Mouse (Mus musculus) embryonic facial prominence, embryonic 13.5 days (tissue): ENCODE measurements around the gene Stoml3. TPM values are rescaled to one million over a fixed set of nuclear protein-coding genes. Genes with fewer than 3 reads are reported as not detected.

Source experiments
- ATAC-seq: fragments of 200-750 bp; cut with Nextera tagmentation; 2 replicates; pipeline ENCODE4 v1.8.0; 2017; ENCODE audit warnings: low read depth; ENCODE audit not compliant: insufficient number of reproducible peaks, insufficient read depth, low FRiP score, low TSS enrichment
- H3K27ac ChIP-seq: fragments of 300-500 bp; sonication (generic); 2 replicates; pipeline ENCODE4 v1.5.1; 2015; ENCODE audit warnings: moderate library complexity, mild to moderate bottlenecking, inconsistent platforms
- H3K27me3 ChIP-seq: fragments of 300-500 bp; sonication (generic); 2 replicates; pipeline ENCODE4 v1.6.1; 2015; ENCODE audit warnings: mild to moderate bottlenecking, inconsistent platforms
- H3K36me3 ChIP-seq: fragments of 300-500 bp; sonication (generic); 2 replicates; pipeline ENCODE4 v1.6.1; 2015; ENCODE audit warnings: mild to moderate bottlenecking, inconsistent platforms
- H3K4me1 ChIP-seq: fragments of 300-500 bp; sonication (generic); 2 replicates; pipeline ENCODE4 v1.6.1; 2015; ENCODE audit warnings: inconsistent platforms
- H3K4me2 ChIP-seq: fragments of 300-500 bp; sonication (generic); 2 replicates; pipeline ENCODE4 v1.6.1; 2015; ENCODE audit warnings: moderate library complexity, mild to moderate bottlenecking, inconsistent platforms
- H3K4me3 ChIP-seq: fragments of 300-500 bp; sonication (generic); 2 replicates; pipeline ENCODE4 v1.5.1; 2015; ENCODE audit warnings: mild to moderate bottlenecking, inconsistent platforms
- H3K9ac ChIP-seq: fragments of 300-500 bp; sonication (generic); 2 replicates; pipeline ENCODE4 v1.6.1; 2015; ENCODE audit warnings: mild to moderate bottlenecking, inconsistent platforms
- H3K9me3 ChIP-seq: fragments of 300-500 bp; sonication (generic); 2 replicates; pipeline ENCODE4 v1.6.1; 2016; ENCODE audit warnings: inconsistent platforms
- WGBS: fragments of 180-500 bp; shearing (Covaris S2); methylation state at CpG from one replicate; pipeline ENCODE4 v1.1.7; 2015; ENCODE audit warnings: mixed read lengths; 5-methylcytosine and 5-hydroxymethylcytosine counted together
- polyA plus RNA-seq: library from polyadenylated mRNA; unstranded; fragments of >200 nt; fragmentation: Nextera tagmentation; extraction: Ambion mirVana; gene quantifications from 2 replicates; pipeline ENCODE4 v1.2.1, GENCODE M21; 2015

Gene Stoml3
- polyA plus RNA-seq, 1 experiment from 2014 or later, result not detected

DNA sequence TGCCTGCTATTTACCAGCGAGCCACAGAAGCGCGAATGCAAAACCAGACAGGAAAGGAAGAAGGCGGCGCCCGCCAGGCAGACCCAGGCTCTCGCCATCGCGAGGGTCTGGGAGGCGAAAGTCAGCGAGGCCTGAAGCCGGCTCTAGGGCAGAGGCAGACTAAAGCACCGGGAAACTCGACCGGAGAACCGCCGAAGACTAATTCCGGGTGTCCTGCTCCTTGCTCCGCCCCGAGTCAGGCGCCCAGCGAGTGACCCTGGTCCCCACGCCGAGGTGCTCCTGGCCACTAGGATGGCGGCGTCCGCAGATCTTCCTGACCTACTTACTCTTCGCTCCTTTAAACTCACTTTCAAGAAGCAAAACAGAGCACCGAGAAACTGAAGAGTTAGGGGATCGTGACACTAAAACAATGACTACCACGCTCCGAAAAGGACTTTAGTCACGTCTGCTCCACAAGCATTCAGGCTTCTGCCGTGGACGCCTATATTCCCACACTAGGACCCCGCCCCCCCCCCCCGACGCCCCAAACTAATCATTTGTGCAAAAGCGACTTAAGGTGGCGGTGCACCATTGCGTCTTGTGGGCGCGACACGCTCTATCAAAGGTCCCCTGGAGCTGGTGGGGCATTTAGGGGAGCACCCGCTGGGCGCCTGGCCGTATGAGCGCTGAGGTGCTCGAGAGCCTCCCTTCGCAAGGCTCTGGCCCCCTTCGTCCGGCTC, 25.2 kb upstream of the Stoml3 start, which contains the start of the genes Nhlrc3 and Proser1:
Gene Nhlrc3 (minus strand): TSS at position 287 of the 719 bp plus-strand sequence.
Gene Proser1 (plus strand): TSS at position 621 of the 719 bp plus-strand sequence.
- ATAC-seq, result peak; percentile 95
- Histone ChIP-seq H3K4me3 (peak within 1 kb of the TSS; percentile 85), H3K27me3 (no peaks in the 10 kb centered on the region), H3K4me1 (peaks cover 31% of the 10 kb centered on the region), H3K4me2 (peak within 1 kb of the TSS; percentile 80), H3K9me3 (no peaks in the 10 kb centered on the region), H3K27ac (peak within 1 kb of the TSS; percentile 89), H3K9ac (peak within 1 kb of the TSS; percentile 94), H3K36me3 (peaks cover 19% of the 10 kb centered on the region)
- WGBS, result under 1% methylated on average over 52 of the region's 52 CpGs

DNA sequence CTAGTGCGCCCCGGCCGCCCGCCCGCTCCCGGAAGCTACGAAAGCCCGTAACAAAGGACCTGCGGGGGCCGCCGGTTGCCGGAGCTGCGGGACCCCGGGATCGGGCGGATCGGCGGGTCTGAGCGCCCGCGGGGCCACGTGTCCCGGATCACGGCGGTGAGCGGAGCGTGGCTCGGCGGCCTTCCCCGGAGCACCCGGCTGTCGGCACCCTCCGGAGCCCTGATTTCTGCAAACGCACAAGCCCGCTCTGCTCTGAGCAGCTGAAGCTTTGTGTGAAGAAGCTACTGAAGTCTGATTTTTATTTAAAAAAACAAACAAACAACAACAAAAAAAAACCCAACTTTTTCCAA, 24.7 kb upstream of the Stoml3 start:
- Histone ChIP-seq H3K4me3 (peak overlapping the region; percentile 85), H3K36me3 (peaks cover 17% of the 10 kb centered on the region), H3K27me3 (no peaks in the 10 kb centered on the region), H3K9ac (peak overlapping the region; percentile 94), H3K4me1 (peaks cover 31% of the 10 kb centered on the region), H3K27ac (peak overlapping the region; percentile 89), H3K4me2 (peak overlapping the region; percentile 80), H3K9me3 (no peaks in the 10 kb centered on the region)
- 1% methylated on average over 35 of the region's 35 CpGs for WGBS
- peak; percentile 52 for ATAC-seq

DNA sequence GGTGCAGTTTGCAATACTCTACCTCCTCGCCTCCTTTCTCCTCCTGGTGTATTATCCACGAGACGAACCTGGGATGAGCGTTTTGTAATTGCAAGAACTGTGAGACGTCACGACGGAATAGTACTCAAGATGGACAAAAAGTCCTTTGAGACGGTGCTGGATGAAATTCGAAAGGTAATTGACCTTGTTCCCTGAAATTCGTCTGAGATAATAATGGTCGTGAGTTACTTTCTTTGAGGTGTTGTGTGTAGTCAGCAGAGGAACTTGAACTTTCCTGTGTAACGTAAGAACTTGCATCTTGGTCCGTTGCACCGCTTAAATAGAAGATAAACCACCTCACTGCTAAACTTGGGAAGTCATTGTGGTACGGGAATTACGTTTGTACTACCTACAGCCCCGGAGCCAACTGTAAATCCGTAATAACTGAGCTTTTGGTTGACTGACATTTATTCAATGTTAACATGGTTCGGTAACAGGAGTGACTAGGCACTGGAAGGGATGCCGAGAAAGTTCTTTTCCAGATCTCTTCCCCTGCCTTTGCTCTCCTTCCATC, 24.2 kb upstream of the Stoml3 start:
- peak overlapping the region; percentile 80 for H3K4me2 ChIP-seq
- no peak for ATAC-seq
- no peaks in the 10 kb centered on the region for H3K9me3 ChIP-seq
- peaks cover 31% of the 10 kb centered on the region for H3K4me1 ChIP-seq
- peak overlapping the region; percentile 94 for H3K9ac ChIP-seq
- peak overlapping the region; percentile 89; the same call in 1 of the 2 replicates for H3K27ac ChIP-seq
- under 1% methylated on average over 20 of the region's 20 CpGs for WGBS
- H3K27me3 ChIP-seq, result no peaks in the 10 kb centered on the region
- H3K36me3 ChIP-seq, result peaks cover 21% of the 10 kb centered on the region
- peak overlapping the region; percentile 85 for H3K4me3 ChIP-seq

DNA sequence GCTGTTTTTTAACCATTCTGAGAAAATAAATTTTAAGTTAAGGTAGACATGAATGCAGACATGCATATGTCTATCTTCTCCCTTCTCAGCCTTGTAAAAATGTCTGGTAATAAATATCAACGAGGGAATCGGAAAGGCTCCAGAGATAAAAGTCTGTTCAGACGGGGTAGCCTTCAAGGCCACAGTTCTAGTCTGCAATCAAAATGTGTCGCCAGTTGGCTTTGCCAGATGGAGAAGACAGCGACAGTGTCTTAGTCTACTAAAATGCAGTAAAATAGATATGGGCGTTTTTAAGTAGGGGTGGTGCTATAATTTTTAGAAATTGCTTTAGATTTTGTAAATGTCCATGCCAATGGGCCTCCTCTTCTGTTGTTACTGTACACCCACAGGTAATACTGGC, 23.1 kb upstream of the Stoml3 start:
- Histone ChIP-seq H3K4me1 (peaks cover 31% of the 10 kb centered on the region), H3K9me3 (no peaks in the 10 kb centered on the region), H3K9ac (peak overlapping the region; percentile 58), H3K4me2 (peak overlapping the region; percentile 80), H3K4me3 (peak overlapping the region; percentile 85), H3K27me3 (no peaks in the 10 kb centered on the region), H3K27ac (no peak overlapping the region), H3K36me3 (peaks cover 25% of the 10 kb centered on the region)
- WGBS, result 54% methylated on average over 6 of the region's 6 CpGs
- no peak for ATAC-seq

DNA sequence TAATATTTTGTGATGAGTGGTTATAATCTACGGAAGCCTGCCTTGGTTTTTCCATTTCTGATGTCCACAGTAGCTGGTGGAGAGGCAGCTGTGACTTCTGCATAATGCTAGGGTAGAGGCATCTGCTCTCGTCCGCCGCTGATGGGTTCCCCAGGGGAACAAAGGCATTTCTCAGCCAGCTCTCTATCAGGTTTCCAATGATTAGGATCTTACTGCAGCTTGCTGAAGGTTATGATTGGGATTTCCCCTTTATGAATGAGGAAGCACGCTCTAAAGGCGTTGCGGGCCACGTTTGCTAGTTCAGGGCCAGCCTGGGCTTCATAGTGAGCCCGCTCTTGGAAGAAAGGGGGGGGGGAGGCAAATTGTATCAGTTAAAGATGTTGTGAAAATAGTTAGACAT, 22.0 kb upstream of the Stoml3 start:
- Histone ChIP-seq H3K27ac (no peak overlapping the region), H3K4me1 (peaks cover 31% of the 10 kb centered on the region), H3K36me3 (peaks cover 27% of the 10 kb centered on the region), H3K9ac (0 out of 2 replicates have a peak overlapping the region, but pooled peaks have one; percentile 7), H3K4me2 (peak overlapping the region; percentile 80), H3K9me3 (no peaks in the 10 kb centered on the region), H3K27me3 (no peaks in the 10 kb centered on the region), H3K4me3 (no peak overlapping the region)
- 49% methylated on average over 9 of the region's 9 CpGs for WGBS
- no peak for ATAC-seq

DNA sequence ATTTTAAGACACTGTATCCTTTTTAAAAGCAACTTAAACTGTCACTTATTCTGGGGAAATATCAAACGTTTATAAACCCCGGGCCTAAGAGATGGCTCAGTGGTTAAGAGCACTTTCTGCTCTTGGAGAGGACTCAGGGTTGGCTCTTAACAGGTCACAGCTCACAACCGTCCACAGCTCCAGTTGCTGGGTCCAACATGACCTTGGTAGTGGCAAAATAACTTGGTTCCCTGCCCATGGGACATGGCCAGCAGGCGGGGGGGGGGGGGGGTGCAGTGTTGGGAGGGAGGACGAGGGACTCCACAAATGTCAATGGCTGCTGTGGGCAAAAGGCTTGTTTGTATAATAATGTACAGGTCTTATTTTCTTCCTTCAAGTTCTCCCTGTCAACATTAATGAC, 21.1 kb upstream of the Stoml3 start:
- no peaks in the 10 kb centered on the region for H3K27me3 ChIP-seq
- H3K9me3 ChIP-seq, result no peaks in the 10 kb centered on the region
- WGBS, result 87% methylated on average over 5 of the region's 5 CpGs
- H3K27ac ChIP-seq, result no peak overlapping the region
- H3K4me3 ChIP-seq, result no peak overlapping the region
- H3K4me1 ChIP-seq, result peaks cover 27% of the 10 kb centered on the region
- ATAC-seq, result no peak
- no peak overlapping the region for H3K4me2 ChIP-seq
- H3K36me3 ChIP-seq, result peaks cover 35% of the 10 kb centered on the region
- no peak overlapping the region for H3K9ac ChIP-seq

DNA sequence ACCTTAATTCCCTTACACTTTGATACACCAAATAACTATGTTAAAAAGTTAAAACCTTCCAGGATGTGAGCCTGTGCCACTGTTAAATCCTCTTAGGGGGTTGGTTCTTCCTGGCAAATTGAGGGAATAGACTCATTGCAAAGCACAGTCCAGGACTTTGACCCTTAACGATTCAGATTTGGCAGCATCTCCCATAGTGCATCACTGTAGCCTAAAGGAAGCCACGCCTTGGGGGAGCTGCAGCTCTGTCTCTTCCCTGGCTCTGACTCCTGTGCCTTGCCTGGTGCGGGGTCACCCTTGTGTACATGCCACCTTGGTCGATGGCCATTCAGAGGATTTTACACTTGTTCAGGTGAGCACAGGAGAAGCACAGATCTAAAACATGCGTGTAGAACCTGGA, 18.8 kb upstream of the Stoml3 start:
- Histone ChIP-seq H3K9me3 (no peaks in the 10 kb centered on the region), H3K4me2 (no peak overlapping the region), H3K4me3 (no peak overlapping the region), H3K36me3 (peaks cover 58% of the 10 kb centered on the region), H3K9ac (no peak overlapping the region), H3K27me3 (no peaks in the 10 kb centered on the region), H3K4me1 (peaks cover 26% of the 10 kb centered on the region), H3K27ac (no peak overlapping the region)
- ATAC-seq, result no peak
- whole genome bisulfite sequencing, result 88% methylated on average over 5 of the region's 5 CpGs

DNA sequence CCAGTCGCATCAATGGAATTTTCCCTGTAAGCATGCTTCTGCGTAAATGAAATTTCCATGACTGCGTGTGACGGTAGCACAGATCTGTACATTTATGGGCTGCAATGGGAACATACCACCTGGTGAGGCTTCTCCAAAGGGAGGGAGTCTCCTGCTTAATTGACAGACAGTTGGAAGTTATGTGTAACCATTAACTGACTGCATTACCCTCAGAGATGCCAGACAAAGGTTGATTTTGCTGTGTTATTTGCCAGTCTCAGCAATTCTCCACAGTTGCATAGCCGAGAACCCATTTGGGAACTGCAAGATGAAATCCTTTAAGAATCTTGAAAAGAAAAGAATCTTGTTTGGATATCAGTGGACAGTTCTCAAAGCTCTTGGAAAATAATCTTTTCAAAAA, 16.4 kb upstream of the Stoml3 start:
- Histone ChIP-seq H3K27ac (no peak overlapping the region), H3K4me1 (peaks cover 4% of the 10 kb centered on the region; the same call in 1 of the 2 replicates), H3K4me3 (no peak overlapping the region), H3K36me3 (peaks cover 78% of the 10 kb centered on the region), H3K9ac (no peak overlapping the region), H3K27me3 (no peaks in the 10 kb centered on the region), H3K9me3 (no peaks in the 10 kb centered on the region), H3K4me2 (no peak overlapping the region)
- WGBS, result 93% methylated on average over 5 of the region's 5 CpGs
- ATAC-seq, result no peak

DNA sequence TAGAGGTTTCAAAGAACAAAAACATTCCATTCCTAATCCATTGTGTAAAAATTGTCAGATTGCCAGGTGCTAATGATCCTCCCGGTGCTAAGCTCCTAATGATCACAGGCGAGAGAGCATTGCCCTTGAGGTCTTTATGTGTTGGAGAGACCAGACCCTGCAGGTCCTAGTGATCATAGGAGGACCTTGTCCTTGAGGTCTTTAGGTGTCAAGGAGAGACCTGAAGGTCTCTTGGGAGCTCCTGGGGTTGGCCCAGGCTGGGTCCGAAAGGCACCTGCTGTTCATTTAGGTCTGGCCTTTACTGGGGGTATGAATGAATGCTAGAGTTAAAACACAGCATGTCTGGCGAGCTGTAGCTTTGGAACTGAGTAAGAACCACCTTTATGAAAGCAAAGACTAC, 14.3 kb upstream of the Stoml3 start:
- no peak overlapping the region for H3K4me3 ChIP-seq
- H3K9ac ChIP-seq, result no peak overlapping the region
- peaks cover 94% of the 10 kb centered on the region for H3K36me3 ChIP-seq
- H3K27ac ChIP-seq, result no peak overlapping the region
- H3K9me3 ChIP-seq, result no peaks in the 10 kb centered on the region
- H3K4me1 ChIP-seq, result no peaks in the 10 kb centered on the region
- H3K27me3 ChIP-seq, result no peaks in the 10 kb centered on the region
- H3K4me2 ChIP-seq, result no peak overlapping the region
- ATAC-seq, result no peak
- WGBS, result 74% methylated on average over 4 of the region's 4 CpGs

DNA sequence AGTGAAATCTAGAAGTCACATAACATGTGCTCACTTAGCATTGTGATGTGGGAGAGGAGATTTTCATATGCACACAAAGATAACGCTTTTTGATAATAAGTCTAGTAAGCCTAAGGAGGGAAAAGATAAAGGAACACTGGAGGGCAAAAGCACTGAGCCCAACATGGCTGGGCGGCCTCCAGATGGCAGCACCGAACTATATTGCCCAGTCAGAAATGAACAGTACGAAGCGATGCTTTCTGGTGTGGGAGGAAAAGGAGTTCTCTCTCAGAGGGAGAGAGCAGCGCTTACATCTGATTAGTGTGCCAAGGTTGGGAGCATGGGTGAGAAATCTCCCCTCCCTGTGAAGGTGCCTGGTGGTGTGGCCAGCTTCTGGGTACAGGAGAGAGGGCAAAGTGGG, 12.6 kb upstream of the Stoml3 start:
- 71% methylated on average over 6 of the region's 6 CpGs for WGBS
- H3K9me3 ChIP-seq, result no peaks in the 10 kb centered on the region
- no peak overlapping the region for H3K27ac ChIP-seq
- ATAC-seq, result no peak
- H3K9ac ChIP-seq, result no peak overlapping the region
- H3K27me3 ChIP-seq, result no peaks in the 10 kb centered on the region
- H3K4me3 ChIP-seq, result no peak overlapping the region
- peaks cover 93% of the 10 kb centered on the region for H3K36me3 ChIP-seq
- no peak overlapping the region for H3K4me2 ChIP-seq
- no peaks in the 10 kb centered on the region for H3K4me1 ChIP-seq

DNA sequence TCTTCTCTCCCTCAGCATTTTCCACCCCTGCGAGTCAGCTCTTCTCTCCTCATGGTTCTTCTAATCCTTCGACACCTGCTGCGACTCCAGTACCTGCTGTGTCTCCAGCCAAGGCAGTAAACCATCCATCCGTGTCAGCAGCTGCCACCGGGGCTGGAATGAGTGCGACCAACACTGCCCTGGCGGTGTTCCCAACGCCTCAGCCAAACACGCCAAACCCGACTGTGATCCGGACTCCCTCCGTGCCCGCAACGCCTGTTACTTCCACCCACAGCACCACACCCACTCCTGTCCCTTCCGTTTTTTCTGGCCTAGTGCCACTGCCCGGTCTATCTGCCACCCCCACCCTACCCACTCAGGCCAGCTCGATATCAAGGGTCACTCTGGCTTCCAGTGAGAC, 11.0 kb upstream of the Stoml3 start:
- H3K9ac ChIP-seq, result no peak overlapping the region
- no peaks in the 10 kb centered on the region for H3K27me3 ChIP-seq
- H3K36me3 ChIP-seq, result peaks cover 91% of the 10 kb centered on the region
- H3K9me3 ChIP-seq, result no peaks in the 10 kb centered on the region
- ATAC-seq, result no peak
- no peak overlapping the region for H3K27ac ChIP-seq
- no peak overlapping the region for H3K4me3 ChIP-seq
- WGBS, result 89% methylated on average over 17 of the region's 17 CpGs
- H3K4me1 ChIP-seq, result no peaks in the 10 kb centered on the region
- no peak overlapping the region for H3K4me2 ChIP-seq

DNA sequence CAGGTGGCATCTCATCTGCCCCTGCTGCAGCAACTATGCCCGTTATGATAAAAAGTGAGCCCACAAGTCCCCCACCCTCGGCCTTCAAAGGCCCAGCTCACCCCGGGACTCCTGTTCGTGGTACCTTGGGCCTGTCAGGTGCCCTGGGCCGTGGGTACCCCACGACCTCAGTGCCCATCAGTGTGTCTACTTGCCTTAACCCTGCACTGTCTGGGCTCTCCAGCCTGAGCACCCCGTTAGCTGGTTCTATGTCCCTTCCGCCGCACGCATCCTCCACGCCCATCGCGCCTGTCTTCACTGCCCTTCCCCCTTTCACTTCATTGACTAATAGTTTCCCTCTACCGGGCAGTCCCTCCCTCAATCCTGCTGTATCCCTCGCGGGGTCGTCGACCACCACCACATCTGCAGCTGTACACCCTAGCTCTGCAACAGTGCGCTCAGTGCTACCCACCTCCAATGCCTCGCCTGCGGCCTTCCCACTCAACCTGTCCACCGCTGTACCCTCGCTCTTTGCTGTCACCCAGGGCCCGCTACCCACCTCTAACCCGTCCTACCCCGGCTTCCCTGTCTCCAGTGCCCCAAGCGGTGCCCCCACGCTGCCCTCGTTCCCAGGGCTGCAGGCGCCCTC, 9.9 kb upstream of the Stoml3 start:
- no peak overlapping the region for H3K4me2 ChIP-seq
- no peaks in the 10 kb centered on the region for H3K4me1 ChIP-seq
- no peak overlapping the region for H3K27ac ChIP-seq
- H3K4me3 ChIP-seq, result no peak overlapping the region
- WGBS, result 96% methylated on average over 30 of the region's 30 CpGs
- H3K27me3 ChIP-seq, result no peaks in the 10 kb centered on the region
- no peaks in the 10 kb centered on the region for H3K9me3 ChIP-seq
- peak; percentile 48; the same call in 1 of the 2 replicates for ATAC-seq
- H3K9ac ChIP-seq, result no peak overlapping the region
- H3K36me3 ChIP-seq, result peaks cover 84% of the 10 kb centered on the region
